Mouse (Mus musculus) mature B cell (primary cell): ENCODE results near the gene Nmnat1.
"Not testable (repeated sequence)": the region's sequence is repeated elsewhere in the genome, so short reads cannot be mapped to it uniquely, and the experiment has no call there.

ENCODE experiments used
- in situ Hi-C: fragments of 300-500 bp; cut with MboI; formaldehyde crosslinking; loops from 2 replicates; pipeline ENCODE4 v1.14.3; 2019

Nmnat1 gene

DNA sequence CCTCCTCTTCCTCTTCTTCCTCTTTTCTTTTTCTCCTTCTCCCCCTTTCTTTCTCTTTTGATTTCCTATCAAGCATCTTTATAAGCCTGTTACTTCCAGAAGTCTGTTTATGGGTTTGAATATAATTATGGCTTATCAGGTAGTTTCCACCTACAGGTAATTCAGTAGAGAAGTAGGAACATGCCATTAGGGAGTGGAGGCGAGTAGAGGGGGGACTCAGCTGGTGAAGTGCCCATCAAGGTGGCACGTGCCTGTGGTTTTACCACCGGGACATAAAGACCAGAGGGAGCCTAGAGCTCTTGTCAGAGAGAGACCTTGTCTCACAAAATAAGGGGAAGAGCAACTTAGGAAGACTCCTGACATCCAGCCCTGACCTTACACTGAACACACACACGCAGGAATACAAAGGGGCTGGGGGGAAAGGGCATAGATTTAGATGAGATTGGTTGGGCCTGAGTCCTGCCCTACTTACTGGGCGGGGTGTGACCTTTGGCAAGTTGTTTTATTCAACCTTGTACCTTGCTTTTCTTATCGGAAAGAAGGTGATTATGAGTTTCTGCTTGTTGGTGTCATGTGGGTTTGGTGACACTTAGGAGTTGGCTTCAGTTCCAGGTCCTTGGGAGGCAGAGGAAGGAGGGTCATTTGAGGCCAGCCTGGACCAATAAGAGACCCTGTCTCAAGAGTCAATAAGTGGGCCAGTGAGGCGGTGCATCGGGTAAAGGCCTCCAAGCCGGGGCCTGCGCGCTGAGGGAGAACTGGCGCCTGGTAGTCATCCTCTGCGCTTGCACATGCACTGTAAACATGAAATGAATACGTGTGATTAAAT, 4.6 kb upstream of the Nmnat1 start:
- in situ Hi-C loops, result no loop called here

DNA sequence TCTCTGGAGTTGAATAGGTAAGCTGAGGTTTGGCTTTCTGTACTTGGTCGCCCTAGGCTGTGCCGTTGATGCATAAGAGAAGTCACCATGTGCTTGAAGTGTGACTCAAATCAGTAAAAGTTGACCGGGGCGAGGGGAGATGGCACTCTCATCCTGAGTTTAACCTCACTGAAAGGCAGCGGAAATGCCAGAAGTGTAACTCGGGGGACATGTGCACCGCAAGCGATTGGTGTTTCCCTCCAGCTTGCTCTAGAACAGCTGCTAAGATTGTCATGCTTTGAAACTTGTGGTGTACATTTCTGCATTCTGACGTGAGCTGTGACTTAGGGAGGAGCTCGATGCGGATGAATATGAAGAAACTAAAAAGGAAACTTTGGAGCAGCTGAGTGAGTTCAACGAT, 2.7 kb upstream of the Nmnat1 start:
- in situ Hi-C loops, result no loop called here

DNA sequence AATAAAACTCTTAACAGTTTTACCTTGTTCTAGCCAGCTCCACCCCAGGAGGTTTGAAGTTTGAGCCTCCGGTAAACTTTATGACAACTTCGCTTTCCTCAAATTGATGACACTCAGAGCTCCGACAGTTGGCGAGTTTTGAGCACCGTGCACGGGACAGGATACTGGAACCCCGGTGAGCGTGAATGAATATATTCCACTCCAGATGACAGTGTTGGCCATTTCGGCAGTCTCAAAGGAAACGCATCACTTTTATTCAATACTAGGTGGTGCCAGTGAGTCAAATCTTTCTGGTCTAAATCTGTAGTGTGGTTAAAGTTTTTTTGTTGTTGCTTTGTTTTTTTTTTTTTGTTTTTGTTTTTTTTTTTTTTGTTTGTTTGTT, 814 bp upstream of the Nmnat1 start:
- in situ Hi-C loops, result no loop called here

DNA sequence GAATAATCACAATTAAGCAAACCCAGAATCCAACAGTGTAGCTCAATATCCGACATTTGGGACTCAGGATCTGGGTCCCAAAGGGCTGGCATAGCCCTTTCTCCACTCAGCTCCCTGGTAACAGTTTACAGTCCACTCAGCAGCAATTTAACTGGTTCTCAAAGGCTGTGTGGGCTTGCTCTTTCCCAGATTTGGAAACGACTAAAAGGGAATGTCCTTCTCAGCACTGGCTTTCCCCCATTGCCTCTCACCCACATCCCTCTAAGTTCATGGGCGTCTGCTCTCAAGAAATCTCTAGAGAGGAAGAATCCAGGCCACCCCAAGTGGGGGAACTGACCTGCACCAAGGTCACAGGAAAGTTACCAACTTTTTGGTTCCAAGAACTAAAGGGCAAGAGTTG, 436 bp downstream of the Nmnat1 start:
- in situ Hi-C loops, result no loop called here

DNA sequence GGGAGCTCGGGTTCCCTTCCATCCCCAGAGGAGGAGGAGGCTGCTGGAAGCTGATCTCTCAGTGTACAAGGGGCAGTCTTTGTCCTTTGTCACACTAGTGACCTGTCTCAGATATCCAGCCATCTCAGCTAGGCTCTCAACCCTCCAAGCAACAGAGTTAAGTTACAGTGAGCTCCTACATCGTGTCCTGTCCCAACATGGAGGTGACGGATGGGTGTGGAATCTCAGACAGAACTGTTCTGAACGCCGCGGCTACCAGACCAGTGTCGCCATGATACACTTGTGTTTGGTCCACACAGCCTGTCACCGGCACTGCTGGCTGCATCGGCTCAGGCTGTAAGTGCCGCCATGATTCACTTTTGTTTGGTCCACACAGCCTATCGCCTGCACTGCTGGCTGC, 7.9 kb downstream of the Nmnat1 start, which contains the start of gene Tmem274:
TSS of gene Tmem274 (plus strand) at position 301 of the 400 bp plus-strand sequence.
- in situ Hi-C loops, result no loop called here

DNA sequence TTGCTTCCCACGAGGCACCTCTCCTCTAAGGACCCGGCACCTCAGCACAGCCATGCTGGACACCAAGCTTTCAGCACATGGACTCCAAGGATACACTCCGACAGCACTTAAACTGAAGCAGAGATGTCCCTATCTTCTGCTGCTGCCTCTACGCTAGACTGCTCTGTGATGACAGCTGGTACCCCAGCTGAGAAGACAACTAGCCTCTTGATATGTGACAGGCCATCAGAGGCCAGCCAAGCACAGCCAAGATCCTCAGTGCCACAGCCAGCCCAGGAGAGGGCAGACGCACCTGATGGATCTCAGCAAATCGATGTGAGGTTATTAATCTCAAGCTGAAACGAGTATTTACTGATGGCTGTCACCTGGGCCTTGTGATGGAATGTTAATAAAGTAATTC, 9.9 kb downstream of the Nmnat1 start:
- in situ Hi-C loops, result no loop called here

DNA sequence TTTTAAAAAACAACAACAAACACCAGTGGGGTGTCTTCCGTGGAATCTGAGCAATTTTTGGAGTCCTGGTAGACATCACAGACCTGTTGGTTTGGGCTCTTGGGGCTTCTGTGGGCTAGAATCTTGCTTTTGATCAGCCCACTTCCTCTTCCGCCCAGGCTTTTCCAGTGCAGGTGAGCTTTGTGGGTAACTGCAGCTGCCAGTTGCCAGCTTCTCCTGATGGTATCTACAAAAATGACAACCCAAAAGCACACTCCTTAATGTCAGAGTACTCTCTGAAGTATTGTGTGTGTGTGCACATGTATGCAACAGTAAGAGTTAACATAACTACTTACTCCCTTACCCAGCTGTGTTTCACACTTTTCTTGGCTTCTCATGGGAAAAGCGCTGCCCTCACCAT, 15.4 kb downstream of the Nmnat1 start:
- in situ Hi-C loops, result no loop called here

DNA sequence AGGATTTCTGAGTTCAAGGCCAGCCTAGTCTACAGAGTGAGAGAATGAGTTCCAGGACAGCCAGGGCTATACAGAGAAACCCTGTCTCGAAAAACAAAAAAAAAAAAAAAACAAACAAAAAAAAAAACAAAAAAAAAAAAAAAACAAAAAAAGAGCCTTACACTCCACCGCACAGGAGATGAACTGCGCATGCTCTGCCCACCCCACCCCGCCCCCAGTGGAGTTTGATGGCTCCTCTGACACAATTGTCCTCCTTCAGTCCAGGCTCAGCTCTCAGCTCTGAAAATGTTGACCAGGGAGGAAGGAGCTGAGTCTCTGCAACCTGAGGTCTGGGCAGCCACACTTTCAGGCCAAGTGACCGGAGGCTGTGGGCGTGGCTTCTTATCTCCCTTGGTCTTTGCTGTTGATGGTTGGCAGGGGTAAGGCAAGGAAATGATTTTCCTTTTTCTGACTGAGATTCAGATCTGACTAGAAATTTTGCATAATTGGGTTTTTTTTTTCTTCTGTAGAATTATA, 21.5 kb downstream of the Nmnat1 start:
- in situ Hi-C loops, result no loop called here

DNA sequence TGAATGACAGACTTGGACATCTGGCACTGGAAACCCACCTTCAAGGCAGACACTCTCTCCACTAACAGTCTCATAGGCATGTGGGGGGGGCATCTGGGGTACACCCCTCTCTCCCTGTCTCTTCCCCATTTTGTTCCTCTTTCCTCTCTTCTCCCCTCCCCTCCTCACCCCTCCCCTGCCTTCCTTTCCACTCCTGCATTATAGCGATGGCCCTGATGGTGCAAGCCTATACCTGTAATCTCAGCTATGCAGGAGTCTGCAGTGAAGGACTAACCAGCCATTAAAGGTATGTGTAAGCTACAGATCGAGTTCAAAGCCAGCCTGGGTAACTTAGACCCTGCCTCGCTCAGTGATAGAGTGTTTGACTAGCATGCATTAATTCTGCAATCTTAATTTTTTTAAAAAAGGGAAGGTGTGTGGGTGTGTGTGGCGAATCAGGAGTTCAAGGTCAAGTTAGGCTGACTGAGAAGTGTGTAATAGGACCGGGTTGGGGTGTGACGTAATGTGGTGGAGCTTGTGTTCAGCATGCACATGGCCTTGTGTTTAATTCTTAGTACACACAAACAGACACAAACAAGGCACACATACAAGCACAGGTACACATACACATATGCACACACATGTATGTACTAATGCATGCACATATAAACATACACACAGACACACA, 22.6 kb downstream of the Nmnat1 start:
- in situ Hi-C loops, result no loop called here

DNA sequence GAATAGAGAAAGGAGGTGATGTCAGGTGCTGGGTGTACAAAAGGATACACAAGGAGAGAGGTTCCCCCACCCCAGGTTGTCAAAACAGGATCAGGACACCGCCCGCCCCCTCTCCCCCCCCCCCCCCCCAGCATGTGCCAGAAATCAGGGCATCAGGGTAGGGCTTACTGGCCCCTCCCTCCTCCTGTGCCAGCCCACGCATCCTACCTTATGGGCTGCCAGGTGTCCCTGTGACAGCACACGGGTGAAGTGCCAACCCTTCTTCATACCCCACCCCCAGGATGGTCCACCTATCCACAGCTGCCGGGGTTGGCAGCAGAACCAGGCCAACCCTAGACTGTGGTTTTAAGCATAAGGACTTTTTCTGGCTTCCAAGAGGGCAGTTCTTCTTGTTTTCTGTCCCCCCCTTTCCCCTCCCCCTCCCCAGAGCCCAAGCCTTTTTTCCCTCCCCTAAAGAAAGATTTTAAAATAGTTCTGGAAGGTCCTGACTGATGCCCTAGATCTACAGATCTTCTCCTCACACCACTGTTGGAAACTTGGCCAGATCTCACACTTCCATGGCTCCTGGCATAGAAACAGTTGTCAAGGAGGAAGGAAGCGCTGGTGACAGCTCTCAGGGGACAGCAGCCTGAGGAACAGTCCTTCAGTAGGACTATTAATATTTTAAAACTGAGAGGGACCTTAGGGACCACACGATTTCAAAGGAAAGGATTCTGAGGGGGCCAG, 23.3 kb downstream of the Nmnat1 start:
- in situ Hi-C loops, result no loop called here

DNA sequence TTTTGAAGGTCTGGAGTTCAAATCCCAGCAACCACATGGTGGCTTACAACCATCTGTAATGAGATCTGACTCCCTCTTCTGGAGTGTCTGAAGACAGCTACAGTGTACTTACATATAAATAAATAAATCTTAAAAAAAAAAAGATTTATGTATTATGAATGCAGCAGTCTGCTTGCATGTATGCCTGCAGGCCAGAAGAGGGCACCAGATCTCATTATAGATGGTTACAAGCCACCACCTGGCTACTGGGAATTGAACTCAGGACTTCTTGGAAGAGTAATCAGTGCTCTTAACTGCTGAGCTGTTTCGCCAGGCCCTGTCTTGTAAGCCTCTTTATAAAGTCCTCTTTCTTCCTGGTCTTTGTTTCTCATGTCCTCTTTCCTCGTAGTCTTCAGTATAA, 24.5 kb downstream of the Nmnat1 start:
- in situ Hi-C loops, result not testable (repeated sequence)

DNA sequence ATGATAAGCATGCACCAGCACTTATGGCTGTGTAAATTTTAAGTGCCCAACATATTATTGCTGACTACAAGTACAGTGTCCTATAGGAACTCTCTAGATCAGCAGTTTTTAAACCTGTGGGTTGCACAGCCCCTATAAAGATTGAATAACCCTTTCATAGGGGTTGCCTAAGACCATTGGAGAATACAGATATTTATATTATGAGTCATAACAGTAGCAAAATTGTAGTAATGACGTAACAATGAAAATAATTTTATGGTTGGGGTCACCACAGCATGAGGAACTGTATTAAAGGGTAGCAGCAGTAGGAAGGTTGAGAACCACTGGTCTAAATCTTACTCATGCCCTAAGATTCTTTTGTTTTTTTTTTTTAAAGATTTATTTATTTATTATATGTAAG, 25.6 kb downstream of the Nmnat1 start:
- in situ Hi-C loops, result no loop called here

DNA sequence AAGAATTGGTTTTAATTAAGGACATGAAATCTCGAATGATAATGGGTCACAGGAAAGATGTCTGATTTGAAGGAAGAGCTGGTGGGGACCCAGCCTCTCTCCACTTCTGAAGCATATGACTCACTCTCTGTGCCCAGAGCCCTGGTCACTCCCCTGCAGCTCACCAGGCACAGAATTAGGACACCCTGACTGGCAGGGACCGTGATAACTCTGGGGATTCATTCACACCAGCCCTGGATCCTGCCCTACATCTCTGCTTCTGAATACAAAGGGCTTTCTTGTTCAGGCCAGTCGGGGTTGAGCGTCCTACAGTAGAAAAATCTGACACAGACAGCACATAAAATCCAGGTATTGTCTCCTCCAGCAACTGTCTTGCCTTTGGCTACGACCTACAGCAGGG, 26.5 kb downstream of the Nmnat1 start:
- in situ Hi-C loops, result no loop called here

DNA sequence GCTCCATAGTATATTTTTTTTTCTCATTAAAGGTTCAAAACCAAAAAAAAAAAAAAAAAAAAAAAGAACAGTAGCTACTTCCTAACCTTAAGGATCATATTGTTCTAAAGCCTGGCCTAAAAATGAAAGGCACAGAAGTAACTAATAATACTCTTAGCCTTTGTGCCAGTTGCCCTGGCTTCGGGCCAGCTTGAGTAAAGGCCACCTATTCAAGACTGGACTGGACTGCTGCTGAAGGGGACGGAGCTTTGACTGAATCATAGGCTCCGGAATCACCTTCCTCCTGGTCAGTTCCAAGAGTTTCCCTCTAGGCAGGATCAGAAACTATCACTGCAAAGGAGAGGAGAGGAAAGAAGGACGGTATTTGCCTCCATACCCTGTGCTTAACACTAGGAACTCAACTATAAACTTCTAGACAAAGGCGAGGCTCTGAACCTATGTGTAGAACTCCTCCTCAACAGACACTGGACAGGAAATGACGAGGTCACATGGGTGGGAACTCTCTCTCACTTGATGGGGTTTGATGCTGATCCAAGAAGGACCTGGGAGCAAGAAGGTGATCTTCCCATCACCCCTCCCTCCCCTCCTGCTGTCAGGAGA, 27.1 kb downstream of the Nmnat1 start:
- in situ Hi-C loops, result no loop called here

DNA sequence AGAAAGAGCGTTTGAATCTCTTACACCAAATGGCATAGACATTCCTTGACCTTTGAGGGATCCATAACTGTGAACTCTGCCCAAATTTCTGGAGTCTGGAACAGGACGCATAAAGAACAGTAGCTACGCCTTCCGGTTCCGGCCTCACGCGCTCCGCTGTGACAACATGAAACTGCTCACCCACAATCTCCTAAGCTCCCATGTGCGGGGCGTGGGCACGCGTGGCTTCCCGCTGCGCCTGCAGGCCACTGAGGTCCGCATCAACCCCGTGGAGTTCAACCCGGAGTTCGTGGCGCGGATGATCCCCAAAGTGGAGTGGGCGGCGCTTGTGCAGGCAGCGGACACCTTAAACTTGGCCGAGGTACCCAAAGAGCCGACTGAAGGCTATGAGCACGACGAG, 27.8 kb downstream of the Nmnat1 start:
- in situ Hi-C loops, result not testable (repeated sequence)

DNA sequence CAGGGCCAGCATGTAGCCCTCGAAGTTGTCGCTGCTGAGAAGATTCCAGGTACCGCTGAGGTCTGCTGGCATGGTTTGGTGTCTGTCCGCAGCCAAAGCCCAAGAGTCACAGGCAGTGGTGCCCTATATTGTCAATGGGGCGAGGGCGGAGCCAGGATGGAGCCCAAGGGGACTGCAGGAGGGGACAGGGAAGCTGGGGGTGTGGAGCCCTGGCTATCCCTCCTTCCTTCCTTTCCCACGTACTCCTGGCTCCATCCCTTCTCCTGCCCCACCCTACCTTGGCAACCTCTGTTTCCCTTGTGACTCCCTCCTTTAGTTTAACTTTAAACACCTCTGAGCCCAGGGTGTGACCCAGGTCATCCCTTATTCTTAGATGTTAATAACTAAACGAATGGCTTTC, 30.1 kb downstream of the Nmnat1 start, which contains the start of gene Rbp7:
TSS of gene Rbp7 (minus strand) at position 100 of the 400 bp plus-strand sequence.
- in situ Hi-C loops, result no loop called here

DNA sequence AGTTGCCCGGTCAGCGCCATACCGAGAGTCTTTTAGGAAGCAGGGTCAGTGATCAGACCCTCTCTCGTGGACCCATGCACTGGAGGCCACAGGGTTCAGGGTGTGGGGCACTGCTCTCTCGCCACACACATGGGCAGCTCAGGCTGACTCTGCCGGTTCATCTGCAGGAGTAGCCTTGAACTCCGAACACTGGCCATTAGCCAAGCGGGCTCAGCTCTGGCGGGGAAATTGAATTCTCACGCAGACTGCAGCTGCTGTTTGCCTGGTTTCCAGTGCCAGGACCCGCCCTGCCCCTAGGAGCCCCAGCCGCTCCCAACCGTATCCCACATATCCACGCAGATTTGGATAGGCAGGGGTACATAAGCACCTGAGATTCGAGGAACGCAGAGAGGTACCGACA, 30.7 kb downstream of the Nmnat1 start:
- in situ Hi-C loops, result no loop called here

DNA sequence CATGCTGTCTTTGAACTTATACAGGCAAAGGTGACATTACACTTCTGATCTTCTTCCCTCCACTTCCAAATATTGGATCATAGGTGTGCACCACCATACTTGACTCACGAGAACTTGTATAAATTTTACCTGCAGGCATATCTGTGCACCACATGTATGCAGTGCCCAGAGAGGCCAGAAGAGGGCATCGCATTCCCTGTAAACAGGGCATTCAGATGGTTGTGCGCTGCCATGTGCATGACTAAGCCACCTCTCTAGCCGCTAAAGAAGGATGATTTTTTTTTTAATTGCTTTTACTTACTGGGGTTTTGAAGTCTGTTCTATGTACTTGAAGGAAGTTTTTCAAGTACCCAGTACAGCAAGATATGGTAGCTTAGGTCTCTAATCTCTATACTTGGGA, 31.3 kb downstream of the Nmnat1 start:
- in situ Hi-C loops, result no loop called here

DNA sequence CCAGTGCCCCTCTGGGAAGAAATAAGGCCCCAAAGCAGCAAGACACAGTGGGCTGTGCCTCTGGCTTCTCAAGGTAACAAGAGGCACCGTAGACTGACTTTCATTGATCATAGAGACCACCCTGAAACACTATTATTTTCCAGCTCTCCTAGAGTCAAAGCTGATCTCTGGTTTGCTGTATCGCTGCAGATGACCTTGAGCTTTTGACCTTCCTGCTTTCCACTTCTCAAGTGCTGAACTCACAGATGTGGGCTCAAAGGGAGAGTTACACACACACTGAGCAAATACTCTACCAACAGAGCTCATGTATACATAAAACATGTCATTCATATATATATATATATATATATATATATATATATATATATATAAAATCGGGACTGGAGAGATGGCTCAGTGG, 34.4 kb downstream of the Nmnat1 start:
- in situ Hi-C loops, result no loop called here

DNA sequence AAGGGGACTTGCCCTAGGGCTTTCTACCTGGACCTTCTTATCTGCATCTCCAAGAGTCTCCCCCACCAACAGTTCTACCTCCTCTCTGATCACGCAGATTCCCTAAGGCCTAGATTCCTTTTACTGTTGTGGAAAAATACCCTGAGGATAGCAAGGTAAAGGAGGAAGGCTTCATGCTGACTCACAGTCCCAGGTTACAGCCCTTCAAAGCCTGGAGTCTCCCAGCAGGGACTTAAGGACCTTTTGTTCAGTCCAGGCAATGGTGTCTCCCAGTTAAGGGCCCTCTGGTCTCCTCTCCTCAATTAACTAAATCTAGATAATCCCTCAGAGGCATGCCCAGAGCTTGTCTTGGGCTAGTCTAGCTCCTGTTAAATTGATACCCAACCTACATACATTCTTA, 38.7 kb downstream of the Nmnat1 start:
- in situ Hi-C loops, result no loop called here

DNA sequence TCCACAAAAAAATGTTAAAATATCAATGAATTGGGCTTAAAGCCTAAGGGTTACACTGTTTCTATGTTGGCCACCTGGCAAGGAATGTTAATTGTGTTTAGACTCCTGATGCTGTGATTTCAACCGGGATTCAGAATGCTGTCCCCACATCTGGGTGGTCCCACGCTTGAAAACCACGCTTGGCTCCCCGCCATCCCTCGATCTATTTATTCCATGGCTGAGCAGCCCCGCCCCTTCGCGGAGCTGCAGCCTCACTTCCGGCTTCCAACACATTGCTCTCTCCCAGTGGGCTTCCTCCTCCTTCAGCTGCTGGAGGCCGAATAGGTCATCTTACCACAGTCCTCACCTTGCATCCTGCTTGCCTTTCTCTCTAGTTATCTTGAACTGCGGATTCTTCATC, 39.1 kb downstream of the Nmnat1 start:
- in situ Hi-C loops, result no loop called here
